Mouse (Mus musculus) telencephalon, adult 2 months (tissue): ENCODE data around the gene Megf11.
A peak's percentile ranks its signal among the peaks of the same experiment; 100 is the strongest.

Experiments used
- DNase-seq: peaks from one replicate; pipeline ENCODE4 v3.0.0-alpha.2; 2011; ENCODE audit warnings: low read depth, low spot score

The Megf11 gene

DNA sequence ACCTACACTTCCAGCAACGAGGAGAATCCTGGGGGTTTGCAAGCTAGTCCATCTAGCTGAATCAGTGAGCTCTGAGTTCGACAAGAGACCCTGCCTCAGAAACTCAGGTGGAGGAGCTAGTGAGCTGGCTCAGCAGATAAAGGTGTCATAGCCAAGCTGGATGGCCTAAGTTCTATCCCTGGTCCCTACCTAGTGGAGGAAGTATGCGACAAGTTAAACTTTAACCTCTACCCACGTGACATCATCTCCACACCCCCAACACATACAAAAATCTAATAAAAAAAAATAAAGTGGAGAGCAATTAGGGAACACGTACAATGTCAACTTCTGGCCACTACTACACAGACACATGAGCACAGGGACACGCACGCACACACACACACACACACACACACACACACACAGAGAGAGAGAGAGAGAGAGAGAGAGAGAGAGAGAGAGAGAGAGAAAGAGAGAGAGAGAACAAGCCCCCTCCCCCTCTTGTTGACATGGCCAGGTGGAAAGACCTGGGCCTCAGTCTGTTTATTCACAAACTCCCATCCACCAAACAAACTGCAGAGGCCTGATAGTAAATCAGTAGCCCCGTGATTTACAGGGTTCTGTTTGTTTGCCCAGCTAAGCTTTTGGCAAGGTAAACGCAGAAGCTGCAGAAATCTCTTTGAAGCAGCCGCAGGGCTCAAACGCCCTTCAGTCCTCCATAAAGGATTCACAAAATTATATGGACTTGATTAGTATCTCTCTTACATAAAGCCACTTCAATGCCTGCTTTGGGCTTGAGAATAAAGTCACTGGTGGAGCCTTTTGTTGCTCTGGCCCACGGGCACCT is 134.7 kb downstream of the Megf11 start:
- DNase-seq: no peak

DNA sequence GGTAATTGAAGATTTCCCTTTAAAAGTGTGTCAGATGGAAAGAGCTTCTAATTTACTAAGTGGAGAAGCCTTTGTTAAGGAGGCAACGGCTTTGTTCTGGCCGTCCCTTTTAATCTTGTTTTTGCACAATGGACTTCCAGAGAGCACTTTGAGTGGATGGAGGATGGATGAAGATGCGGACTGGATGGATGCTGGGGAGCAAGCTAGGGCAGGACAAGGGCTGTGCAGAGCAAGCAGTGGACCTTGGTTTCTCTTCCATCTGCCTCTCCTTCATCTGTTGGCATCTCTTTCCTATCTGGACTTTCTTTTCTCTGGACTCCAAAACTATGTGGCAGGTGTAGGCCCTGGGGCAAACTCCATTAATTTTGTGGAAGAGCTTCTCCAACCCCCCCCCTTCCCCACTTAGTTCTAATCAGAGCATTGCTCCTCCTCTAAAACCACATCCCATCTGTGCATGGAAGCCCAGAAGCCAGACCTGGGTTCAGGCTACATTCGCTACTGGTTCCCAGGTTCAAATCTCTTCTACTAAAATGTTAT is 135.4 kb downstream of the Megf11 start:
- no peak for DNase-seq

DNA sequence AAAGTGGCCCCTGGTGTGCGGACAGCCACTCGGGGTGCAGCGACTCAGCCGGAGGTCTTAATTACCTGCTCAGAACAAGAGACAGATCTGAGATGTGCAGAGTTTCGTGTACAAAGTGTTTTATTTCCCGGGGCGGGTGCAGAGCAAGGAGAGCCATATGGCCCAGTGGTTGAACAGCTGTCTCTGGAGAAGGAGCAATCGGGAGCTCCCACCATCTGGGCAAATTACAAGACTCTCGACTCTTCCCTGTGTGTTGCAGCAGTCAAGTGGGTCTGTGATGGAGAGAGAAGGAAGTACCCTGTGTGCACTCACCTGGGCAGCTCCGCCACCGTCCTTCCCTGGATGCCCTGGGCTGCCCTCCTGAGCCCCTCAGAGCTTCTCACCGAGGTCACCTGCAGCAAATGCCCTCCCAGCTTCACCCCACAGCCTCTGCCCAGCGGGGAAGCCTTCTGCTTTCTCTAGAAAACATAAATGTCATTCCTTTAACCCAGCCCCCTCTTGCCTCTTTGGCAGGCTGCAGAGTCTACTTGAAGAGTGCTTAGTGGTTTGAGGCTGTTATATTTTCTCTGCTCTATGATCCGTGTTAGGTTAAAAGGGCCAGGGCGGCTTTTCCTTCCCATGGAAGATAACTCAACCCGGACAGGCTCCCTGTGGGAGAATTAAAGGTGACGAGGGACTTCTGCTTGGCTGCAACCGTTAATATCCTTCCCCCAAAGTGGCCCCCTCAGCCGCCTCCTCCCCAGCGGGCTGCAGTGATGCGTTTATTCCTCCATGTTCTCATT is 138.0 kb downstream of the Megf11 start:
- no peak for DNase-seq

DNA sequence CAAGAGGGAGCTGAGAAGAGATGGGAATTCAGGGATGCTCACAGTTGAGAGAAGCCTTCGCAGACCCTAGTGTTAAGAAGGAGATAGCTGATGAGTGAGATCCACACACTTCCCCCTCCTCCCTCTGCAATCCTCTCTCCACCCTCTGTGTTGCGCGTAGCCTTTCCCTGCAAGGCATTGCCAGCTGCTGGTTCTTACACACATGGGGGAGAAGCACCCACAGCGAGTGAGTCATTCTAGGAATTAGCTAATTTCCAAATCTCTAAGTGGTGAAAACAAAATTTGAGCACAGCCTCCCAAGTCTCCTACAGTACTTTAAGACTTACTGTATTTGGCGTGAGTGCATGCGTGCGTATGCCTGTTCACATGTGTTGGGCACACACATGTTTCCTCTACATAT is 142.6 kb downstream of the Megf11 start:
- peak; percentile 83 for DNase-seq

DNA sequence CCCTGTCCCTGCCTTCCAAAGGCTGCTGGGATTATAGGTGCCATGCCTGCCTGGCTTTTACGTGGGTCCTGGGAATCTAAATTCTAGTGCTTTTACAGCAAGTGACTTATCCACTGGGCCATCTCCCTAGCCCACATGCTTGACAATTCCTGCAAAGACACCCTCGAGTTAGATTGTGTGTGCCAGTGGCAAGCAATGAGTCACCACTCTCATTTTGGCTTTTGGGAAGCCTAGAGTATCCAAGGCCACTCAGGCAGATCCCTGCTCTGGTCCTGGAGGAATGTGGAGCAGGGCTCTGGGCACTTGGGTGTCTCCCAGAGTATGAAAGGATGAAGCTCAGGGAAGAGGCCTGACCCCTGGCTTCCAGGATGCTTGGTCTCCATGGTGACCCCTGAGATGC is 143.2 kb downstream of the Megf11 start:
- peak; percentile 36 for DNase-seq

DNA sequence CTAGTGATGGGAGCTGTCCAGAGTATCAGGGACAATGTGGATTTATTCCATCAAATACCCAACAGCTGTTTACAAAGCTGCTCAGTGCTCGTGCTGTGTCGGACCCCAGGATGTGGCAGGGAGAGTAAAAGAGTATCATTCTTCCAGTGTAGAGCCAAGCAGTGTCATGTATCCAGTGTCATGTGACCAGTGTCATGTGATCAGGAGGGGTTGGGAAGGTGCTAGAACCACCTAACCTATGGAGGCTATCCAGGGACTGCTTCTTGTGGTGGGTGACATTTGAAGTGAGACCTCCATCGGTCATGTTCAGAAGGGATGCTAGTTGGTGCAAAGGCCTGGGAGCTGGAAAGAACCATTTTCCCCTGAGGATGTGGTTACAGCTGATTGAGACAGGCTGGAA is 146.5 kb downstream of the Megf11 start:
- no peak for DNase-seq

DNA sequence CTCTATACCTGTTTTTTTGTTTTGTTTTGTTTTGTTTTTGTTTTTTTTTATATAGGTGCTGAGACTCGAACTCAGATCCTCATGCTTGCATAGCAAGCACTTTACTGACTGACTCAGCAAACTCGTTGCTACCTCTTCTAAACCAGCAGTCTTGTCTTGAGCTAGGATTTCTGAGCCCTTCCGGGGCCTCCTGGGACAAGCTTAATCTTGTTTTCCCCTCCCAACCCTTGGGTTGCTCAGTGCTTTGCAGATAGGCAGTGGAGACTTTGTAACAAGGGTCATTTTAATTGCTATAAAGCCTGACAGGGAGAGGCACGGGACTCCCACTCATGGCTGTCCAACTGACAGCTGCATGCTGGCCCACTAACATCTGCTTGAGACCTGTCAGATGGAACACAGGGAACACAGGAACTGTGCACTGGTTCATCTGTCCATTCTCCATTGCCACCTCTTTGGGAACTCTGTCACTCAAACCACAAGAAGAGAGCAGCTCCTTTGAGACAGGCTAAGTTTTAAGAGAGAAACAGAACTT is 147.4 kb downstream of the Megf11 start:
- DNase-seq: no peak

DNA sequence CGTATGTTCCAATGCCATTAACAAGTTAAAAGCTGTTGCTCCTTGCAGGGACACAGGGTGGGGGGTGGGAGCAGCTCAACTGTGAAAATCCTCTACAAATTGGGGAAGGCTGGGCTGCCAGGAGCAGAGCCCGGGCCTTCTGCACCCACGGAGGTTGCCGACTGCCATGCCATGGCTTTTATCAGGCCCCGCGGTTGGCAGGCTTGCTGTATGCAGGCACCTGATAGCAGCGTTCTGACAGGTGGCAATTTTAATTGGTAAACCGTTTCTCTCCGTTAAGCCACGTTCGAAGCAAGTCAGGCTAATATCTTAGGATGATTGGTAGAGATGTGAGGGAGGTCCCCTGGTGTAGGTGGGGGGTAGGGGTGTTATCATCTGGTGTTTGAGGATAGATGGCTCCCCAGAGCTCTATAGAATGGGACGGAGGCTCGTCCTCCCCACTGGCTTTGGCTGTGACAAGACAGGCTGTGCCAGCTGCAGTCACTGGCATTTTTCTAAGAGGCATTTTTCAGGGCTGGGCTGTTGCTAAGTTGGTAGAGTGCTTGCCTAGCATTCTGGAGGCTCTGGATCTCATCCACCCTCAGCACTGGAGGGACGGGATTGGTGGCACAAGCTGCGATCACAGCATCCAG is 148.2 kb downstream of the Megf11 start:
- DNase-seq: no peak

DNA sequence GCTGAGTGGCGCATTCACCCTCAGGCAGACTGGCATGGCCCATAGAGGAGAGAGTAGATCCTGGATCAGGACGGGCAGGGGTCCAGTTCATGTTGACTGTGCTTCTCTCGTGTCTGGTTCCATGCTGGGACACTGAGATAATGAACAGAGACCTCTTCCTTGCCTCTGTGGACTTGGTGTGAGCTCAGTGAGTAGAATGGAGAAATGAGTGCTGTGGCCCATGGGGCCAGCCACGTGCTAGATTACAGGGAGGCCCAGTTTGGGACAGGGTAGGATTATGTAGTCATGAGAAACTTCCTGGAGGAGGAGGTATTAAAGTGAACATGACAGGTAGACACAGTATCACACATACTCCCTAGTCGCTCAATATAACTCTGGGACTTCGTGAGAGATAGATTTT is 148.9 kb downstream of the Megf11 start:
- DNase-seq: no peak

DNA sequence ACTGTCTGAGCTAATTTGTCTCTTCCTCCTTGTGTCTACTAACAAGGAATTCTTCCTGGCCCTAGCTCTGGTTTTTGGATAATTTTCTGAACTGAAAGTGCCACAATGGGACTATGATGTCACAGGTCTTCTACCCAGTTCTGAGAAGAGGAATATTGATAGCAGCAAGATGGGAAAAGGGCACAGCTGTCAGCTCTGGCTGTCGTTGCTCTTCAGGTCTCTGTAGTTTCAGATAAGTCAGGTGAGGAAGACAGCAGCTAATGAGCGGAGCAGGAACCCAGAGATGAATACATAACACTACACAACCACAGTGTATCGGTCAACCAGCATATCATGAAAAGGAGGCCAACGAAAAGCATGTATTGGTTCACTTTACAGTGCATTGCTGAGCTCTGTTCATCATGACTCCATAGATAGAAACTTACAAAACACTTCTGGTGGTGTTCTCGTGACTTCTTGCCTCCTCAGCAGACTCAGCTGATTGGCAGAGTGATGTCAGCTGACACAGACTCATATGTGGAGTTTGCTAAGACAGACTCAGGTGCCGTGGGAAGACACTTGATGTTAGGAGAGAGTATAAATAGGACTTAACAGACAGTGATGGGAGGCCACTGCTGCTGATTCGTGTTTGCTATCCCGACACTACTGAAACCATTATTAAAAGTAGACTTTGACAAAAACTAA is 149.6 kb downstream of the Megf11 start:
- DNase-seq: no peak

DNA sequence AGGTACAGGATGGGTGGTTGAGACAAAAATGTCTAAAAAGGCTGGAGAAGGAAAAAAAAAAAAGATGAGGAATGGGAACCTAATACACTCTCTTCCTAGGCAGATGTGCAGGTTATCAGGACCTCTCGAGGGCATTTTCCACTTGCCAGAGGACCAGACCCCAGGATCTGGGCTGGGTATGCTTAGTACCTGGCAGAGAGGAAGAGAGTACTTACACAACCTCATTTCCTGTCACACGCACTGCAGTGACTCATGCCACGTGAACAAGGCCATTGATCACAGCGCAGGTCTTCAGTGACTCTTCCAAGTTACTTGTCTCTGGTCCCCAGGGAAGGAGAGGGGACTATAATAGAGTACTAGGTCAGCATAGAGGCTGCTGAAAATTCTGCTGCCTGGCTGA is 152.4 kb downstream of the Megf11 start:
- DNase-seq: no peak

DNA sequence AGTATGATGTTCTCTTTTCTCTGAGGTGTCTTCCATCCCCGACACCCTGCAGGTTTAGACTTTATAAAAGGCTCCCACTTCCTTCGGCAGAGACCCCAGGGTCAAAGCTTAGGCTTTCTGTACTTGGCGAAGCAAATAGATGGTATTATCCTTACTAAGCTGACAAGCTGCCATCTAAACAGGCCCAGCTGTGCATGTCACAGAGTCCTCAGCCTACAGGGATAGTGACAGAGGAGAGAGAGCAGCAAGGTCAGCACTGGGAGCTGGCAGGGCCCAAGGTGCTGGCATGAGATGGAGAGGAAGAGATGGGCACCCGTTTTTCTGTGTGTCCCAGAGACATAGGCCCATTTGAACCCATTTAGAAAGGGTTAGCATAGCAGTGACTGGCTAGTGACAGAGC is 156.8 kb downstream of the Megf11 start:
- DNase-seq: no peak

DNA sequence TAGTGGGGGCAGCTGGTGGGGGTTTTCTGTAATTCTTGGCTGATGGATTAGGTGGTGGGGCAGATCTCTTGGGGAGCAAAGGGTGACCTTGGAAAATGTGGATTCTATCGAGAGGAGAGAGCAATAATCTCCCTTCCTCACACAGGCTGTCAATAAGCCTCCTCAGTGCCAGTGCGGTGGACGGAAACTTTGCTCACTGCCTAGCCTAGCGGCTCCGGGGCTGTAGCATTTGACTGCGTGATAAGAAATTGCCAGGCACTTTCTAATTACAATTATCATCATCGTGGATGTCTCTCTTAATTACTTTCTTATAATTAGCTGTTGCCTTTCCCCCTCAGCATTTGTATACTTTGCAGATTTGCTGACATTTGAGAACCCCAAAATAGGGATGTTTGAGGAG is 157.7 kb downstream of the Megf11 start:
- DNase-seq: no peak

DNA sequence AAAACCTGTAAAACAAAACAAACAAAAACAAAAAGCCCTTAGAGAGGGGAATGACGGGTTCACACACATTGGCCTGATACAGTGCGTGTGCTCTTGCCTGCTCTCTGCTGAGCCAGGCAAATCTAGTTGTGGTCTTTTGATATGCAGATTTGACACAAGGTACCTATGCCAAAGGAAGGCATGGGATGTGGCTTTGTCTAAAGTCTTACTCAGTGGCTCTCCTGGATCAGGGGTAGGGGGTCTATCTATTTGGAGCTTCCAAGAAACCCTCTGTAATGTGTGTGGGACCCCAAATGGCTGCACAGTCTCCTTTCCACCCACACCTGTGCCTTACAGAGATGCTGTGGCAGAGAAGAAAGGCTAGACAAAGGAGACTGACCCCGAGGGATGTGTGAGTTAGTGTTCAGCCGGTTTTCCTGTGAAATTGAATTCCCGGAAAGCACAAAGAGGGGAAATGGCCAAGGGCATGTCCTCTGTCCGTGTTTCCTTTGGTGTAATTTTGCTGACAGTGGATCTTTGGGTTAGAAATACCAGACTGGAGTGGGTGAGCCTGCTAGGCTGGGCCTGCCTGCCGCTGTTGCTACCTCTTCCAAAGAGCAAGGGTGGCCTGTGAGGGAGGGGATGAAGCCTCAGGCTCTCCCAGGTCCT is 161.0 kb downstream of the Megf11 start:
- DNase-seq: no peak

DNA sequence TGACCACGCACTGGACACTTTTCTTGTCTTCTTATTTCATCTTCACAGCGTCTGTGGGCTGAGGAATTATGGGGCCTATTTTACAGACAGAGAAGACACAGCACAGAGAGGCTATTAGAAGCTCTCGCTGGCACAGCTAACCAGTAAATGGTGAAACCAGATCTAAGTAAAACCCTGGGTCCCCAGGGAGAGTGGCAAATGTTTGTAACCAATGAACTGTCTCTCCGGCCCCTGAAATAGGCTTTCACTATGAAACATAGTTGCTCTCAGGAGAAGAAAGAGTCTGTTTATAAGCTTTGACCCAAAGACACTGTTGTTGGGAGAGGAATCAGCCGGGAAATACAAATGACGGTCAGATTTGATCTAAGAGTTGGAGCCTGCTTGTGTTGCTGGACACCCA is 162.9 kb downstream of the Megf11 start:
- no peak for DNase-seq

DNA sequence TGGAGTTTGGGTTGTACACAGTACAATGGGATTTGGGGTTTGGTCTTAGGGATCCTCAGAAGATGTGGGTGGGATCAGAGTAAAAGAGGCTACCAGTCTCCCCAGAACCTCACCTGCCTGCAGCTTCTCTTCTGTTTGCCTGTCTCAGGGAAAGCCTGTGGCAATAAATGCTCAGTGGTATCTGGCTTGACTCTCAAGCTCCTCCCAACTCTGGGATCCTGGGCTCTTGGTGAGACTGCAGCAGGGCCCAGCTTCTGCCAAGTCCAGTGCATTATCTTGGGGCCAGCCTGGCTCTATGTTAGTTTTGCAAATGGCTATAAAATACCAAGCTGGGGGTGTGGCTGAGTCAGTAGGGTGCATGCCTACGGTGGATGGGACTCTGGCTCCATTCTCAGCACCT is 165.9 kb downstream of the Megf11 start:
- DNase-seq: no peak

DNA sequence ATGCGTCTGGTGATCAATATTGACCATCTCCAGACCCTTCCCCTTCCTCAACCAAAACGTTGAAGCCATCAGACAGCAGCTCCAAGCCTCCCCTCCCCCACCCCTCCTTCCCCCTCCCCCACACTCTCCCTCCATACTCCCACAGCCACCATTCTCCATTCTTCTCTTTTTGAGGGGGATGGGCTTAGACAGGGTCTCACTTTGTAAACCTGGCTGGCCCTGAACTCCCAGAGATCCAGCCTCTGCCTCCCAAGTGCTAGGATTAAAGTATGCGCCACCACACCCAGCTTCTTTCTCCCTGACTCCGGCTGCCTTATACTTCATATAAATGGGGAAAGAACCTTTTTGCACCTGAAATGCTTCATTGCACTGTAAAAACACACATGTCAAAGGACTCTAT is 166.6 kb downstream of the Megf11 start:
- DNase-seq: no peak

DNA sequence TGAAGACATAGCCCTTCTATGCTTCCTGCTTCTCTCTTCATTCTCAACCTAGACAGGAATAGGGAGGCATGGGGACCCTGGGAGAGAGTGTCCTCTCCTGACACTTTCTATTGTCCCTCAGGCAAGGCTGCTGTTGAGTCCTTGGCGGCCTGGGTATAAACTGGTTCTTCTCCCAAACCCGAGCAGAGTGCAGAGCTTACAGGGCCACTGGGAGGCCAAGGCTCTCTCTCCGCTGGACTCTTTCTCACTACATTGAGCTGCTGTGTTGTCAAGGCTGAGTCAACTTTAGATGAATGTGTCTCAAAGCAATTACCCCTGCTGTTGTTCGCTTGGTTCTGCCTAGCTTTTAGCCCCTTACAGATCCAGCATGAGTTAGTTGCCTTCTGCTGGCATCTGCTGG is 168.0 kb downstream of the Megf11 start:
- DNase-seq: no peak

DNA sequence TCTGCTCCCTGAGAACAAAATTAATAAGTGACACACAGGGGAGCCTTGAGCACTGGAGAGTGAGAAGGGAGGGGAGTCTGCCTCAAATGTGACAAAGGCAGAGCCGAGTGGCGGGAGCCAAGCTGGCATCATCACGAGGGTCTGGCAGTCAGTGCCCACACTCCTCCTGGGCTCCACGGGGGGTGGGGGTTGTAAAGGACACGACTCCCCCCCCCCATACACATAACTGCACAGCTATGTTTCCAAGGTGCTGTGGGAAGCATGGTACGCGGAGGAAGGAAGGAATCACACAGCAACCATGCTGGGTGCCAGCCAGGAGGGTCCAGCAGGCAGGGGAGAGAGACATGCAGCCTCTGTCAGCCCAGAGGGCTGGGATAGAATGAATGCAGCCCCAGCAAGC is 170.2 kb downstream of the Megf11 start:
- no peak for DNase-seq

DNA sequence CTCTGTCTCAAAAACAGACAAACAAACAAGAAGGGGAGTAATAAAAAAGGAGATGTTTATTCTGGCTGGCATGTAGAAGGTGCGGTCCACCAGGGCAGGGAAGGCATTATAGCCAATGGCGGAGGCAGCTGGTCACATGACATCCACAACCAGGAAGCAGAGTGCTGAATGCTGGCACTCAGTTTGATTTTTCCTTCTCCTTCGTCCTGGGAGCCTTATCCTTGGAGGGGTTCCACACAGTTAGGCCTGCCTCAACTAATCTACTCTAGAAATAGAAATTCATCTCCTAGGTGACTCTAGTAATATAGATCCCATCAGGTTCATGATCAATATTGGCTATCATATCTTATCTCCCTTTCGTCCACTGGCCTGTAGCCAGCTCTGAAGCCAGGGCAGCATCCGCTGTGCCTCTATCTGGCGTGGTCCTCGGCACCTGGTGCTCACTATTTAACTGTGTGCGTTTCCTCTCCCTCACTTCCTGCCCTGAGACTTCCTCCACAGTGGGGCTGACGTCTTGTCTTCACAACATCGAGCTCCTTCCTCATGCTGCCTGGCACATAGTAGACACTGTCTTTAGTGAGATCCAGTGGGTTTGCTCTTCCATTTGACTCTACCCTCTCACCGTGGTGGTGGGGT is 171.8 kb downstream of the Megf11 start:
- no peak for DNase-seq
